8 mouse cellular contexts compared by ENCODE assay signal in genomic region chr4:44710701-44711097, GRCm38 (mm10). TPM values are rescaled to one million over a fixed set of nuclear protein-coding genes. Genes with fewer than 3 reads are reported as not detected.
DNase-seq lines count a peak whose midpoint lies in the region; ATAC-seq and TF ChIP-seq lines count a peak whose summit lies in the region.

No protein-coding gene starts in this region.

- no peak for DNase-seq in heart, postnatal 25 days (ENCODE audit: low spot score)
- DNase-seq in A20 (ENCODE audit: low read depth, low spot score): peak; percentile 85
- DNase-seq in ZHBTc4 (ENCODE audit: low read depth, low spot score): peak; percentile 50
- no peak for DNase-seq in limb, embryonic 14.5 days (ENCODE audit: low spot score)
- no peak for DNase-seq in layer of hippocampus, postnatal 14 days (ENCODE audit: low spot score in 2 of 2)
- DNase-seq in thymus, postnatal 25 days: no peak
- DNase-seq in adipocyte (ENCODE audit: low spot score): no peak

- H3K4me1 ChIP-seq in heart, embryonic 16.5 days (ENCODE audit: control insufficient read depth, insufficient read depth, low read length): peaks cover 3% of the 10 kb centered on the region
- H3K4me1 ChIP-seq in limb, embryonic 14.5 days (ENCODE audit: control insufficient read depth, insufficient read depth, low read length): peaks cover 6% of the 10 kb centered on the region; the same call in 1 of the 2 replicates

- no peak overlapping the region for H3K9ac ChIP-seq in heart, embryonic 16.5 days (ENCODE audit: low read length)
- no peak overlapping the region for H3K9ac ChIP-seq in limb, embryonic 14.5 days (ENCODE audit: low read depth, low read length, severe bottlenecking)

- TF ChIP-seq POLR2A in limb, embryonic 14.5 days (IDR thresholded peaks at IDR 0.05; ENCODE audit: borderline replicate concordance, extremely low read depth, insufficient read depth, insufficient read length): no peak

- H3K9me3 ChIP-seq in heart, embryonic 16.5 days (replicated peaks; ENCODE audit: control insufficient read depth, low read length): no peaks in the 10 kb centered on the region
- H3K9me3 ChIP-seq in limb, embryonic 14.5 days (ENCODE audit: control insufficient read depth, low read length): no peaks in the 10 kb centered on the region

- intact Hi-C loops in heart, postnatal 25 days (cut with DNase I): no loop called here

- no peak overlapping the region for H3K4me2 ChIP-seq in heart, embryonic 16.5 days (ENCODE audit: low read depth, low read length)
- no peak overlapping the region for H3K4me2 ChIP-seq in limb, embryonic 14.5 days (replicated peaks; ENCODE audit: low read depth, low read length, severe bottlenecking)

- H3K27ac ChIP-seq in heart, embryonic 16.5 days (ENCODE audit: low read length): no peak overlapping the region
- no peak overlapping the region for H3K27ac ChIP-seq in limb, embryonic 14.5 days (replicated peaks; ENCODE audit: low read depth, low read length)

- 0 out of 2 replicates have a peak overlapping the region, but pooled peaks have one; percentile 0 for H3K4me3 ChIP-seq in heart, embryonic 16.5 days (ENCODE audit: low read length)
- H3K4me3 ChIP-seq in limb, embryonic 14.5 days (replicated peaks; ENCODE audit: low read length): 0 out of 2 replicates have a peak overlapping the region, but pooled peaks have one; percentile 5

- H3K27me3 ChIP-seq in heart, embryonic 16.5 days (ENCODE audit: control insufficient read depth, insufficient read depth, low read length): peaks cover 92% of the 10 kb centered on the region
- peaks cover 99% of the 10 kb centered on the region for H3K27me3 ChIP-seq in limb, embryonic 14.5 days (ENCODE audit: control insufficient read depth, insufficient read depth, low read length)

- H3K36me3 ChIP-seq in heart, embryonic 16.5 days (ENCODE audit: control insufficient read depth, insufficient read depth): no peaks in the 10 kb centered on the region
- H3K36me3 ChIP-seq in limb, embryonic 14.5 days (ENCODE audit: control insufficient read depth, insufficient read depth, low read length): no peaks in the 10 kb centered on the region

- 3% methylated on average over 30 of the region's 30 CpGs for WGBS in heart, embryonic 16.5 days
- 1% methylated on average over 29 of the region's 30 CpGs for WGBS in limb, embryonic 14.5 days

- no peak for ATAC-seq in heart, embryonic 16.5 days (replicated peaks; ENCODE audit: extremely low read depth, insufficient read depth, low FRiP score)
- ATAC-seq in limb, embryonic 14.5 days (ENCODE audit: low FRiP score, low read depth): no peak

RNA-seq across cellular contexts. Expression of gene Pax5, which starts 0.4 kb away (rescaled TPM):
- polyA plus RNA-seq in heart, embryonic 16.5 days (2015; fragmentation: Nextera tagmentation; extraction: Ambion mirVana): 0.34 TPM in 1 of 2 replicates, not detected in the other
- 1 to 10 TPM in 1 of 2 experiments, under 1 TPM in 1; 0.65 to 1.1 TPM for total RNA-seq in heart, postnatal 25 days (2021)
- 0.05 and 0.13 TPM in 2 replicates for polyA plus RNA-seq in limb, embryonic 14.5 days (2012; rRNA removed)
- polyA plus RNA-seq in limb, embryonic 14.5 days (2014; fragmentation: Nextera tagmentation; extraction: Ambion mirVana): not detected in 2 replicates
- under 1 TPM; 0.14 to 0.37 TPM for total RNA-seq in layer of hippocampus, postnatal 14 days (2021)

RNA-seq across cellular contexts. Expression of gene Zcchc7, which starts 45.0 kb away (rescaled TPM):
- polyA plus RNA-seq in heart, embryonic 16.5 days (2015; fragmentation: Nextera tagmentation; extraction: Ambion mirVana): 23.5 and 23.7 TPM in 2 replicates
- 10 to 100 TPM; 12.9 to 15.5 TPM for total RNA-seq in heart, postnatal 25 days (2021)
- 32.5 and 39.2 TPM in 2 replicates for polyA plus RNA-seq in limb, embryonic 14.5 days (2012; rRNA removed)
- polyA plus RNA-seq in limb, embryonic 14.5 days (2014; fragmentation: Nextera tagmentation; extraction: Ambion mirVana): 35.2 and 36.7 TPM in 2 replicates
- 10 to 100 TPM; 55.4 to 67.0 TPM for total RNA-seq in layer of hippocampus, postnatal 14 days (2021)

Comparison
In these comparisons a context has a peak if more than half of its experiments do, and no peak if none do; other contexts are left out.
1. DNase-seq: peak in A20 (single experiment) and ZHBTc4 (single experiment); none in heart, postnatal 25 days (single experiment), limb, embryonic 14.5 days (single experiment), layer of hippocampus, postnatal 14 days (0 of 2), thymus, postnatal 25 days (single experiment) and adipocyte (single experiment).